Mouse (Mus musculus) kidney, postnatal 4 days (tissue): Measurements from ENCODE around the gene Mcat.

Source experiments
- DNase-seq, 2 experiments: peaks; one replicate each; pipeline ENCODE4 v3.0.0; 2021; ENCODE audit warnings: mixed read lengths in 2 of 2

Gene Mcat

GRCm38 (mm10) chr15:83575543-83575942 lies 12.0 kb upstream of the Mcat start:
- no peak for DNase-seq

DNA sequence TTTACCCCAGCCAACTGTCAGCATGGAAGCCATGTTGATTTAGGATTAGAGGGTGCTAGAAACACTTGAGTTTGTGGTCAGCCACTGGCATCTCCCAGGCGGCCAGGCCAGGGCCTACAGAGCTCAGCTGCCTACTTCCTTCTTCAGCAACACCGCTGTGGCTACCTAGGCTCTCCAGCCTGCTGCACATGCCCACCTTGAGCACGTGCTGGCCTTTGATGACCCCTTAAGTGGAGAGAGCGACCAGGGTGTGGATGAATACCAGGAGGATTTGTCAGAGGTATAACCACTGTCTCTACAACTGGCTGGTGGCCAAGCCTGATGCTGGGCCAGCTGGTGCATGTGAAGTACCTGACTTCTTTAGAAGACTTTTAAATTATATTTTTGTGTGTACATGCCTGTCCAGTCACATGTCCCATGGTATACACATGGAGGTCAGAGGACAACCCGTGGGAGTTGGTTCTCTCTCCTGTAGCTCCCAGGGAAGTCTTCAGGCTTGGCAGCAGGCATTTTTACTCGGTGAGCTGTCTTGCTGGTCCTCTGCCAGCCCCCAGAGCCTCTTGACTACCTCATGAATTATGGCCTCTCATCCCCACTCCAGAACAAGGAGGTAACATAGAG lies 11.3 kb upstream of the Mcat start:
- peak; percentile 17 to 43 for DNase-seq

- no peak for DNase-seq
Observed at GRCm38 (mm10) chr15:83573606-83574005, 10.0 kb upstream of the Mcat start.

DNA sequence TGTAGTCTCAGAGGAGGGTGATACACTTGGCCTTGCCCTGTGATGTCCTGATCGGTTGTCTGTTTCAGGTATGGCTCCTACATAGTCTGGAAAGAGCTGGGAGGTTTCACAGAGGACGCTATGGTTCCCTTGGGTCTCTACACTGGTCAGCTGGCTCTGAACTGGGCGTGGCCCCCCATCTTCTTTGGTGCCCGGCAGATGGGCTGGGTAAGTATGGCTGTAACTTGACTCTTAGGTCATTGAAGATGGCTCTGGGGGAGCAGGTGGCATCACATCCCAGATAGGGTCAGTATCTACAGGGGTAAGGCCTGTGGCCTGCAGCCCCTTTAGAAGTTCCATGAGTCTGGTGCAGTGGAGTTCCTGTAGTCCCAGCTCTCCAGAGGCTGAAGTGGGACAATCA lies 8.5 kb upstream of the Mcat start:
- DNase-seq, result no peak

DNA sequence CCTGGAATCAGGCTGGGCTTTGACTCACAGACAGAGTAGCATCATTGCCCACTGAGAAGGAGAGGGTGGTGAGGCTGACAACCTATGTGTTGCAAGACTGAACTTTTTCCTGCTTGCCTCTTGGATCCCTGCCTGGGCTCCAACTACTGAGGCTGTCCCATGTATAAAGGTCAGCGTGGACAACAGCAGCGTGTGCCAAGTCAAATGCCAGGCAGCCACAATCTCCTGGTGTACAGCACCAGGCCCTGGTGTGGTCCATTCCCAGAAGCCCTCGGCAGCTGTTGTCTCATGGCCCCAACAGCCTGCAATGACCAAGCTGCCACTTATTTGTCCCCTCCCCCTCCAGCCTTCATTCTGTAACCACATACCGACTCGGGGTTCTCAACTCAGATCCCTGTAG lies 8.0 kb upstream of the Mcat start:
- no peak for DNase-seq

GRCm38 (mm10) chr15:83570641-83571040 lies 7.1 kb upstream of the Mcat start:
- no peak for DNase-seq

DNA sequence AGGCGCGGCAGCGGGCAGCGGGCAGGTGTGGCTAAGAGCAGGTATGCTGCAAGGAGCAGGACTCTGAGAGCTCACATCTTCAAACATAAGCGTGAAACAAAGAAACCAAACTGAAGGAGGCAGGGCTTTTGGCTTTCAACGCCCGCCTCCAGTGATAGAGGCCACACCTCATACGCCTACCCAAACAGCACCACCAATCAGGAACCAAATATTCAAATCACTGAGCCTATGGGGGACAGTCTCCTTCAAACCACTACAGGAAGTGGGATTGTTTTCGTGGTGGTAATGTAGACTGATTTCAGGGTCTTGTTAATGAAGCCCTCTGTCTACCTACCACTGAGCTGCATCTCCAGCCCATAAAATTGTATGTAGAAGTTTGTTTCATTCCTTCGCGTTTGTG lies 6.1 kb upstream of the Mcat start:
- DNase-seq, result no peak

- no peak for DNase-seq
Observed at GRCm38 (mm10) chr15:83568544-83568943, 5.0 kb upstream of the Mcat start.

DNA sequence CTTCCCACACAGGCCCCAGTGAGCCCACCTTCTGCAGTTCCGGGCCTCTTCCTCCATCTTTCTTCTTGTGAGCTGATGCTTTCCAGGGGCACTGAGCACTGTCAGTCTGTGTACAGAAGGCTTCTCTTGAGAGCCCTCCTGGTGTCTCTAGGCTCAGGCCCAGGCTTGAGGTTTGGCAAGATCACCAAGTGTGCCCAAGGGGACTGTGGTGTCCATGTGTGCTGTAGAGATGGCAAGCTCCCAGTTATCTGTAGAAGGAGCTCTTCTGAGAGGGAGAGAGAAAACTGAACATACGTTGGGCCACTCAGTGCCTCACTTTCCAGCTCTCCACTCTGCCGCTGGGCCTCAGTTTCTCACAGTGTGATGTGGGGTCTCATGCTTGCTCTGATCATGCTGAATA lies 4.1 kb upstream of the Mcat start:
- no peak for DNase-seq

DNA sequence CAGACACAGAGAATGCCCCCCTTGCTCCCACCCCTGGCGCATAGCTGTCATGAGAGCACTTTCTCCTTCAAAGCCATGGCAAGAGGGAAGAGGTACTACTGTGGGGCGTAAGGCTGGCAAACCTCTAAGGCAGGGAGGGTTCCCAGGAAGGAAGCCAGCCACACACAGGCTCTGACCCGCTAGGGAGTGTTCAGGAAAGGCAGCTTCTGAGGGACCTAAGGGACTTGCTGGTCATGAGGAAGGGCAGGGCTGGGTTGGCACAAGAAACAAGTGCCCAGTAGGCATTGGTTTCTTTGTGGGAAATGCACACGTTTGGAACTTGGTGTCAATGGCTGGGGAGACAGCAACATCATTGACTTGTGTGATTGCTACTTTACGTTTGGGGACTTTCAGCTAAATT lies 2.4 kb upstream of the Mcat start:
- DNase-seq, result no peak

DNA sequence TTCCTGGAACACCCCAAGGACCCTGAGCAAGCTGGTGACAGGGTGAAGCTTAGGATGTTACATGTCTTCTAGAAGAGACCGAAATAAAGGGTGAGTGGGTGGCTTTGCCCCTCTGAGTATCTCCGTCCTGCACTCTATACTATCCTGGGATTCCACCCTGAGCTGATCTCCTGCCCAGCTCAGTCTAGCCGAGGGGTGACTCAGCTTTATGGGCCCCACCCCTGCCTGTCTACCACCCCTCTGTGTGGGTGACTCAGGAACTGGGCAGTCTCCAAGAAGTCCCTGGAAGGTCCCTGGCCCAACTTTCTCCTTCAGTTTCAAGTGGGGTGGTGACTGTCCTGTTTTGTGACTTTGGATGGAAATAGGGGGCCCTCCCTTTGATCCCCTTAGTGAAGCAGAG lies 1.8 kb upstream of the Mcat start:
- no peak for DNase-seq

DNA sequence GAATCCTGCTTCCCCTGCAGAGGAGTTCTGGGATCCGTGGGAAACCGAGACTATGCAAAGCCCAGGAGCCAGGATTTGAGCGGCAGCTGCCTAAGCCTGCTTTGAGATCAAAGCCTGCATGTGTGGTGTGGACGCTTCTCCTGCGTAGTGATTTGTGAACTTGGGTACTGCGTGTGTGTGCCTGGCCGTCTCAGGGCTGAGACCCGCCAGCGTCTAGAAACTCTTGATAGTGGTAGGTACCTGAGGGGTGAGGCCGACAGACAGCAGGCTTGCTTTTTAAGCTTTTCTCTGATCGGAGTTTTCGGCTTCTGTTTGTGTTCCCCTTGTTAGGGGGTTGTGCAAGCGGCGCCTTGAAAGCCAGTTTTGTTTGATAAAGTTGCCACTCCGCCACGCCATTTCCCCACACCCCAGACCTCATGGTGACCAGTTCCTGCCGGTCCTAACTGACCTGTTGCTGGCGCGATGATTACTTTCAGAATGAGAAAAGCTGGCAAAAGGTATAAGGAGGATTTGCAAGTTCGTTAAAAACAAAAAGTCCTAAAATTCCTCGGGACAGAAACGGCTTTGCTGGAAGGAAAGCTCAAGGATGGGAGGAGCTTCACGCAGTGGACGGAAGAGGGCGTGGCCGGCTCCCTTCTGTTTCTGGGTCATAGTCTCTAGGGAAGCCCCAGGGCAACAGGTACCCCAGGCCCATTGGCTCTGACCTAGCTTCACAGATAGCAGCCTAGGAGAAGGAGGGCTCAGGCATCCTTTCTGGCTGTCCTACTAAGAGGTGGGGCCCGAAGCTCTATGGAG lies 467 bp upstream of the Mcat start:
- DNase-seq, result peak; percentile 63 to 74

- DNase-seq, result peak; percentile 77 to 88
Observed at GRCm38 (mm10) chr15:83562626-83563270, 839 bp downstream of the Mcat start.

- no peak for DNase-seq
Observed at GRCm38 (mm10) chr15:83560941-83561477, 2.6 kb downstream of the Mcat start.

GRCm38 (mm10) chr15:83555161-83555974 lies 8.2 kb downstream of the Mcat start:
- peak; percentile 90 to 94 for DNase-seq

GRCm38 (mm10) chr15:83553831-83554230 lies 9.8 kb downstream of the Mcat start:
- no peak for DNase-seq

DNA sequence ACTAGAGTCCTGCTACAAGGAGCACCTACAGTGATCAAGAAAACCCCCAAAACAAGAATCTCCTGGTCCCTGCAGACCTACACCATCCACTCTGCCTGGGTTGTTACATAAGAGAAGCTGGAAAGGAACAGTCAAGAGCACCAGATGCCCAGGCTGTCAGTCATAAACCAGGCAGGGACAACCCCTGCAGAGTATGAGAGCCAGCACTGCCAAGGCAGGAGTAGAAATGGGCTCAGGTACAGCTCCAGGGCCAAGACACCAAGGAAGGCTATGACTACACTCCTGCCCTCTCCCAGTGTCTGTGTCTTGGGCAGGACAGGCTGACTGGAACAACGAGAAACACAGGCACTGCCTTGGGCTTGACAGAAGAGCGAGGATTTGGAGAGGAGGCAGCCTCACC lies 13.4 kb downstream of the Mcat start:
- DNase-seq, result no peak

GRCm38 (mm10) chr15:83547144-83547543 lies 16.4 kb downstream of the Mcat start:
- no peak for DNase-seq

DNA sequence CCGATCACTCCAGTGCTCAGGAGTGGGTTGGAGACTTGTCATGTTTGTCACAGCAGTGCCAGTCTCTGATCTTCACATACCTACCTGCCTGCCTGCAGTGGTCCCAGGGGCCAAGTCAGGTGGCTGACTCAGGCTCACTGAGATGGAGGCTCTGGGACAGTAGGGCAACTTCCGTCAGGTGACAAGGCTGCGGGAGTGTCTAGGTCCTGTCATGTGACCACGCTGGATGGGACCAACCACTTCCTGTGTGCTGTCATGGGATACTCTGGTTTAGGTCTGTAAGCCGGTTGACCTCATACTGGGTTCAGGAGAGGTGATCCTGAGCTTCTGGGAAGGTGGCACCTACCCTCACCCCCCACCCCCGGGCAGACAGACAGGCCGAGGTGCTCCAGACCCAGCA lies 17.6 kb downstream of the Mcat start:
- no peak for DNase-seq

- DNase-seq, result no peak
Observed at GRCm38 (mm10) chr15:83541647-83542287, 21.8 kb downstream of the Mcat start.

DNA sequence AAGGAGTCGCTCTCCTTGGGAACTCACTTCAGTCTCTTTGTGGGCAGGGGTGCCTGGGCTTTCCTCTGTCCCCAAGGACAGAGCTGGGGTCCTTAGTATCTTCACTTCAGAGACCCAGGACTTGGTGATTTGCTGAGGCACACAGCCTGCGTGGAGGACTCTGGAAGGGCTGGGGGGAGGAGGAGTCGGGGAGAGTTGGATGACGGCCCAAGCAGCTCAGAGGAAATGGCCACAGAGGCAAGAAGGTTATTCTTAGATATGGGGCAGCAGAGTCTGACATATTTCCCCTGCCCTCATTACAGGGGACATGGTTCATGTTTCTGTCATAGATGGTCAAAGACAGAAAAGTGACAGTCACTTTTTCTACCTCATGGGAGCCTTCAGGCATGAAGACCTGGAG lies 23.7 kb downstream of the Mcat start:
- peak; percentile 72 to 80 for DNase-seq

DNA sequence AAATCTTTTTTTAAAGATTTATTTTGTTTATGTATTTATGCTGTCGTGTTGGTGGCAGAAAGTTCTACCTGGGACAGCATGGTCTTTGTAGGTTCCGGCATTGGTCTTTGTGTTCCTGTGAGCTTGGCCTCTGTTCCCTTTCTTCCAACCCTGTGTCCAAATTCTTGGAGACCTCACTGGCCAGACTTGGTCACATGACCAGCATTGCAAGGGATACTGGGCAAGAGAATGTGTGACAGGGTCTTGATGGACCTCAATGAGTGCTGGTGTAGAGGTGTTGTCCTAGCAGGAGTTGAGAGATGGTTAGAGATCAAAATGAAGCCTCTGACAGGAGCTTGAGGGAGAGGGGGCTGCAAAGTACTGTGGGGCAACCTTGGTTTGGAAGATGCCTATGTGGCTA lies 24.7 kb downstream of the Mcat start:
- DNase-seq, result no peak

DNA sequence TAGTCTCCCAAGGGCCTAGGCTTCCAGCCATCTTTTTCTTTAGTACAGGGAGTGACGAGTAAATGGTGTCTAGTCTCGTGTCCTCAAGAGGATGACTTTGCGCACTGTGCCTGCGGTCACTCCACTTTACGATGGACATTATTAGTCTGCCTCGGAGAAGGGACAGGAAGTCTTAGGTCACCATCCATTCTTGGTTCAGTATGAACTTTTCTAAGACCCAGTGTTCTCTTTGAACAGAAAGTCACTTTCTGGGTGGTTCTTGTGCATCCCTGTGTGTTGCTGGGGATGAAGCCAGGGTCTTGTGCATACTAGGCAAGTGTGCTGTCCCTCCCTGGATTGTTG lies 27.7 kb downstream of the Mcat start:
- DNase-seq, result no peak
